In the genomic region with DNA sequence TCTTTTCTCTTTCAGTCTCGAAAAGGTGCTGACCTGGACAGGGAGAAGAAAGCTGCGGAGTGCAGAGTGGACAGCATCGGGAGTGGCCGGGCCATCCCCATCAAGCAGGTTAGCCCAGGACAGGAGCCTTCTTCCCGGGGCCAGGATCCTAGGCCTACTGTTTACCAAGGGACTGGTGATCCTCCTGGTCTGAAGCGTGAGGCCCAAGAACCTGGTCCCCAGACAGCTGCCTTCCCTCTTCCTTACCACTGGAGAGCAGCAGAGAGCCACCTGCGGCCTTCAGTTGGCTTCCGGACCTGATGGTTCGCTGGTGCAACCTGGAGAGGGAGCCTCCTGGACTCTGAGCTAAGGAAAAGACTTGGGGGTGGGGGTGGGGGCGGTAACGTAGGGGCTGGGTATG, we compare ENCODE assay signal across 1 mouse cellular context.
A peak's percentile ranks its signal among the peaks of the same experiment; 100 is the strongest.
TF ChIP-seq lines count a peak whose summit lies in the region.

No protein-coding gene starts in this region.

TF ChIP-seq in CH12.LX, 34 proteins besides CTCF, POLR2A, EP300 and RAD21:
- TF ChIP-seq NELFE (IDR thresholded peaks at IDR 0.05; ENCODE audit: low read depth, low read length) (no peak), MYC (IDR thresholded peaks at IDR 0.05; ENCODE audit: low read depth, low read length) (0 out of 2 replicates have a peak, but pooled peaks have one; percentile 11), ELF1 (IDR thresholded peaks at IDR 0.05; ENCODE audit: low read depth, low read length) (peak; percentile 44), SMC3 (IDR thresholded peaks at IDR 0.05; ENCODE audit: low read depth, low read length) (peak; percentile 47)
